Mouse (Mus musculus) thymus, postnatal 10 days (tissue): ENCODE data around the gene Maml1.

Experiments
- DNase-seq, 2 experiments: peaks; one replicate each; pipeline ENCODE4 v3.0.0; 2021; ENCODE audit warnings: low spot score in 2 of 2

The Maml1 gene

DNA sequence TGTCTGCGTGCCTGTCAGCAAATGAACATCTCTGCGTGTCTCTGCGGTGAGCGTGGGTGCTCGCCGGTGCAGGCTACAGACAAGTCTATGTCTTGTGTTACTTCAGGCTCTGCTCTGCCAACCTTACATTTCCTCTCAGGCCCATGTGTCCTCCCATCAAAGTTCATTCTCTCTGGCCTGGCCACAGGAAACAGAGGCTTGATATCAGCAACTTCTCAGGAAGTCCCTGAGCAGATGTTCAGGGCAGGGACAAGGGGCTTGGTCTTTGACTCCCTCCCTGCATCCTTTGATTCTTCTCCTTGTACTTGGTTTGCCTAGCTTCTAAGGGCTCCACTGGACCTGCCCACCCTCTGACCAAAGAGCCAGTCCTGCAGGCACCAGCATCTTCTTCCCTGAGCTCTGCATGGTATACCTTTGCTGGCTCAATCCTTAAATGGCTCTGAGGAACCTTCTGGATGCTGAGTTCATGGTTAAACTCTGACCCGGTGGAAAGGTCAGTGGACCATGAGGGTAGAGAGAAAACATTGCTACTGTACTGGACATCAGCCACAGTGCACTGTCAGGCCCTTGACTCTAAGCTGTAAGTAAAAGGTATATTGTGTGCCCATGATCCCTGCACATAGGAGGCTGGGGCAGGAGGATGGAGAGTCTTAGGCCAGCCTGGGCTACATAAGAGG is 51.7 kb downstream of the Maml1 start:
- DNase-seq, result no peak

DNA sequence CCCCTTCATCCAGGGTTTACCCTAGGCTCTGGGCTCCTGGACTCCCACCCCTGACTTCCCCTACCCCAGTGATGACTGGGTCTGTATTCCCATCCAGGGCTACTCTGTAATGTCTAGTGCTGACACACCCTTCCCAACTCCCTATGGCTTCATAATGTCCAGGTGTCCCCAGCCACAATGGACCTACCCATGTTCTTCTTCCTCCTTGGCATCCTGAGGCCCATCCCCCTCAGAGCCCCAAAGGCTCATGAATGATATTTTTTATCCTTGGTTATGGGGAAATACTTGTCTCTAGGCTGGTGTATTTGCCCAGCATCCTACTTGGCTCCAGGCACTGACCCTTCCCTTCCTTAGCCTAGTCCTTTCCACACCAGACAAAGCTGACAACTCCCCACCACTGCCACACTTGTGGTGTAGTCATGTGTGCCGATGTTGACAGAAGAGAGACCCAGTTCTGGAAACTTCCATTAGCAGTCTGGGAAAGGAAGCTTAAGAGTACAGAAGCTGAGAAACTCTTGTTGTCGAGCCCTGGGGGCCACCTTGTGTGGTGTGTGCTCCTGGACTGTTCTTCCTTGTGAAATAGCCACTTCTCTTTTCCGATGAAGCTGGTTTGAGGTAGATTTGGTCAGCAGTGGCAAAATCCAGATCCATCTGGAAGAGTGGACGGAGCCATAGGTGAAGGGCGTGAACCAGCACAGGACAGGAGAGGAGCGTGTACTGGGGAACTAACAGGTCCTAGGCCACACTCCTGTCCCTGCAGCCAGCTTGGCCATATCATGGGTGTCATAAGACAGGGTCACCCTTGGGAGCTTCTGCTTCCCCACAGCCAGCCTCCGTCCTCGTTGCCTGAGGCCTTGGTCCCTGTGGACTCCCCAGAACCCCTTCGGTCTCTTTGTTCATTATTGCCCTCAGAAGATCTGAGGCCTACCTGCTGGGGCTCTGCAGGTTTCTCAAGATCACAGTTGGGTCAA is 53.0 kb downstream of the Maml1 start:
- DNase-seq, result no peak

DNA sequence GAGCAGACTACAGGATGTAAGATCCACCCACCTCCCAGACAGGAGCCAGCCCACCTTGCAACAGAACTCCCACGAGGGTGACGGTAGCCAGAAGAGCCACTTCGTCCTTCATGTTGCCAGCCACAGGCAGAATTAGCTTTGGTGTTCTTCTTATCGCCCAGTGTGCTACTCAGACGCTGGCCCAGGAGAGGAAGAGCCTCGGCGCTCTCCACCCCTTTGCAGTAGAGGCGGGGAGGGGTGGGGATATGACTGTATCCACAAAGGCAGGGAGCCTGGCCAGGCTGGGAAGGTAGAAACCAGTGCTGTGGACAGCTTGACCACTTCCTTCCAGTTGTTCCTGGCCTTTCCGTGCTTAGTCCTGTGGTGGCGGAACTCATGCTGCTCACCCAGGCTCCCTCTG is 53.8 kb downstream of the Maml1 start, which contains the start of gene Ltc4s:
Gene Ltc4s, minus strand, starts transcription at position 293 of the 400 bp plus-strand sequence.
- DNase-seq, result no peak

DNA sequence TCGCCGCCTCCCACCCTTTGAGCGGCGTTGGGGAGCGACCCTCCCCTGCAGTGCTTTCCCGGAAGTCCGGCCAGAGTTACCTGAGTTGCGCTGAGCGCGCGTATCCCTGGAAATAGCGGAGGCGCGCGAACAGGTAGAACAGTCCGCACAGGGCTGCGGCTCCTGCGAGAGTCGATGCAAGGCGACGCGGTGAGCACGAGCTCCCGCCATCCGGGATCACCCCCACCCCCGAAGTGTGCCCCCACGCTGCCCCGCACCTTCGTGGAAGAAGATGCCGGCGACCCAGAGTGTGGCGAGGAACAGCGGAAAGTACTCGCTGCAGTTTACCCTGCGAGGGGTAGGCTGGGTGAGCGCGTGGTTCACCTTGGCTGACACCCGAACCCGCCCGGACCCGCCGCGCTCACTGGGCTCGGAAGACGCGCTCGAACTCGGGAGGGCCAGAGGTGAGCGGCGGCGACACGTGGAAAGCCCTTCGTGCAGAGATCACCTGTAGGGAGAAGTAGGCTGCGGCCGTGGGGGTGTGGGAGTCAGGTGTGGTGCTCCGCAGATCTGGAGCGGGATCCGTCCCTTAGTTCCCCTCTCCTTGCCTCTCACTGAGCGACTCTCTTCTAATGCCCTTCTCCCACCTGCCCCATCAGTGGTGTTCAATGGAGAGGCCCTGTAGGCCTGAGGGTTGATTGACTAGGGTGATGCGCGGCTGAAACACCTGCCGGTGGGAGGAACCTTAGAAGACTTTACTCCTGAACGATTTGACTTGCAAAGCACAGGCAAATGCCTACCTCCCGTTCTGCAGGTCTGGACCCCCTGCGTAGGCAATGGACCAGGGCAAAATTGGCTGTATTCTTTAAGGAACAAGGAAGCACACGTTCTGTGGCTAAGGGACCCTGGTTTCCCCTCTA is 54.9 kb downstream of the Maml1 start:
- peak in 1 of 2 experiments; percentile 24 for DNase-seq

DNA sequence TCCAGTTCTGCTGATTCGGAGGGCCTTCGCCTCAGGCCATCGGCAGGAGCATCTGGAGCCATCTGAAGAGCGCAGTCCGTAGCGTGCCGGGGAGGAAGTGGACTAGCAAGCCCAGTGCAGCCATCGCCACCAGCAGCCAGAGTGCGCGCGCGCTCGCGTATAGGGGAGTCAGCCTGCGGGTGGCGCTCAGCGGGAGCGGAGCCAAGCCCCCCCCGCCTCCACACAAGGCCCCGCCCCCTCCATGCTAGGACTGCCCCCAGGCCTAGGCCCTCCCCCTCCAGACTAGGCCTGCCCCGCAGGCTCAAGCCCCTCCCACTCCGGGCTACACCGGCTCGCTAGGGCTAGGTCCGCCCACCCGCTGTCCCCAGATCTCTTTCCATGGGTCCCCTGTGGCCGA is 55.6 kb downstream of the Maml1 start:
- peak; percentile 85 to 93 for DNase-seq

DNA sequence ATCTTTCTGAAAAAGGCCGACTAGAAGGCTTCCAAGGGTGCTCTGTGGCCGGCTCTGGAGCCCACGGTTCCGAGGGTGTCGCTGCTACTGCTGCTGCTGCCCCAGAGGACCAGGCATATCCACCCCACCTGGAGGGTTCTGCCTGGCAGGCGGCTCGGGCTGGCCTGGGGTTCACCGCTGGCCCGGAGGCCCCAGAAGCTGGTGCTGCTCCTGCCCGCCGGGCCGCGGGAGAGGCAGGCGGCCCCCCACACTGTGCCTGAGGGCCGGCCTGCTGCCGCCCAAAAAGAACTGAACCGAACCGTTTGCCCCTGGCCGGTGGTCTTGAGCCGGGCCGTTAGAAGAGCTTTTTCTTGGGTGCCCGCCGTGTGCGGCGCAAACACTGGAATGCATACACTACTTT is 57.5 kb downstream of the Maml1 start:
- no peak for DNase-seq

DNA sequence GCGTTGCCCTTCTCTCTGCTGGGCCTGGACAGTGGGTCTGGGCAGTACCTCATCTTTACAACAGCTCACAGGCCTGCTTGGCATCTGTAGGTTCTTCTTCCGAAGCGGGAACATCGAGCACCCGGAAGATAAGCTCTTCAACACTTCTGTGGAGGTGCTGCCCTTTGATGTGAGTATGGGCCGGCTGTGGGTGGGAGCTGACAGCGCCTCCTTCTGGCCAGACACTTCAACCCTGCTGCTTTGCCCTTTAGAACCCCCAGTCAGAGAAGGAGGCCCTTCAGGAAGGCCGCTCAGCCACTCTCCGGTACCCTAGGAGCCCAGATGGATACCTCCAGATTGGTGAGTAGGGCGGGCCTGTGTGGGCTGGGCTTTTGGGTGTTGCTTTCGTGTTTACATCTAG is 58.1 kb downstream of the Maml1 start:
- DNase-seq, result no peak

DNA sequence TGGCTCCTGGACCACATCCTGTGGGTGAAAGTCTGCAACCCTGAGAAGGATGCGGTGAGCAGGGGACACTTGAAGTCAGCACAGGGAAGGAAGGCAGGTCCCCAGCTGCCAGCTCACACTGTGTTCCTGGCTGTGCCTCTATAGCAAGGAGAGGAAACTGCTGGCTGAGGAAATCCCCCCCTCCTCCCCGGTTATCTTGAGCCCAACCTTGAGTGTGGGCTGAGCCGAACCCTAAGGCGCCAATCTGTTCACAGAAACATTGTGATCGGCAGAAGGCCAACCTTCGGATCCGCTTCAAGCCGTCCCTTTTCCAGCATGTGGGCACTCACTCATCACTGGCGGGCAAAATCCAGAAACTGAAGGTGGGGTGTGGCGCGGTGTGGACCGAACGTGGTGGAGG is 59.1 kb downstream of the Maml1 start:
- DNase-seq, result no peak

DNA sequence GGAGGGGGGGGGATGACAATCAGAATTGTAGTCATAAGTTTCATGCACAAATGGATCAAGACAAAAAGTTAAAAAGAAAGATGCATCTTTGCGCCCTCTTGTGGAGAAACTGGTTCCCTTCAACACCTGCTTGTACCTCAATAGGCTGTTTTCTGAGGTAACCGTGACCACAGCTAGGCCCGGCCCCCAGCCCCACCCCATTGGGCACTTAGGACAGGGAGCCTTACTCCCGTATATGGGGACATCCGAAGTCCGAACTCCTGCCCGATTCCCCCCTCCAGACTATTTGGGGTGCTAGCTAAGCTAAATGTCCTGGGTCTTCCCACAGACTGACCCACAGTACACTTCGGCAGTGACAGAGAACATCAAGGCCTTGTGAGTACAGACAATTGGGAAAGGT is 60.7 kb downstream of the Maml1 start:
- peak; percentile 31 to 66 for DNase-seq

DNA sequence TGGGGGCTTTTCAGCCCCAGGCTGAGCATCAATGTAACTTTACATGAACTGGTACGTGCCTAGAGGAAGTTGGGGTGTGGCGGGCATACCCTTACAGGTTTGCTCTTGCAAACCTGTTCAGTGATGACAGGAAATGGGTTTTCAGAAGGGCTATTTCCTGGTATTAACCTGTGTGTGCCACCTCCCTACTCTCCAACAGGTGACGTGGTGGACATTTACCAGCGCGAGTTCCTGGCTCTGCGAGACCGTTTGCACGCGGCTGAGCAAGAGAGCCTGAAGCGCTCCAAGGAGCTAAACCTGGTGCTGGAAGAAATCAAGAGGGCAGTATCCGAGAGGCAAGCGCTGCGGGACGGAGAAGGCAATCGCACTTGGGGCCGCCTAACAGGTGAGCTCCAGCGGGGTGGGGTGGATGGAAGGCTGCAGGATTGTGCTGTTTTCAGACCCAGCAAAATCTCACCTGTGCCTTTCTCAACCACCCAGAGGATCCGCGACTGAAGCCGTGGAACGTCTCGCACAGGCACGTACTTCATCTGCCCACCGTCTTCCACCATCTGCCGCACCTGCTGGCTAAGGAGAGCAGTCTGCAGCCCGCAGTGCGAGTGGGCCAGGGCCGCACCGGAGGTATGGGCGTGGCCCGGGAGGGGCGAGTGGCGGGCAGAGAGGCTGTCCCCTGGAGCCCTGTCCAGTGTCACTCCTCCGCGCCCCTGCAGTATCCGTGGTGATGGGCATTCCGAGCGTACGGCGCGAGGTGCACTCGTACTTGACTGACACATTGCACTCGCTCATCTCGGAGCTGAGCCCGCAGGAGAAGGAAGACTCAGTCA is 61.4 kb downstream of the Maml1 start:
- no peak for DNase-seq

DNA sequence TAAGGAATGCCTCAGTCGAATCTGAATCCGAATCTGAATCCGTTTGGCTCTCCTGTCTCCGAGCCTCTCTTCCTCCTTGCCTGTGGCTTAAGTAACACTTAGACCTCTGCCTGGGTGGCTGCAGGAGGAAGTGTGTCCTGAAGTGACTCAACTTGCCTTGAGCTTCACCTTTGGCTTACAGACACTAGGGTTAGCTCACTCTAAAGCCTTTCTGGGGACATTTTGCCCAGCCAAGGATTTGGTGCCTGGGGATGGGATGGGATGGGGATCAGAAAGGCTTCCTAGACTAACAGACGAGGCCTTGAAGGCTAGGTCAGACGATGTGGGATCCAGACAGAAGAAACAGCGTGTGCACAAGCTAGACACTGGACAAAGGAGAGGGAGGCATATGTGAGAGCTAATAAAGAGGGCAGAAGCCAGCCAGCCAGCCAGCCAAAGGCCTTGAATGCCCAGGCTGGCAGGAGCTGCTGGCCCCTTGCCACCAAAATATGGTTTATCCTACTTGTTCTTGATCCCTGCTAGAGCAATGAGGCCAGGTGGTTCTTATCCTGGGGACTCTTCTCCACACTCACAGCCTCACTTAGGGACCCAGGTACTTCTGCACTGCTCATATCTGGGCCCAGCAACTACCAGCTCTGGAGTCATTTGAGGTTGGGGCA is 62.7 kb downstream of the Maml1 start:
- no peak for DNase-seq

DNA sequence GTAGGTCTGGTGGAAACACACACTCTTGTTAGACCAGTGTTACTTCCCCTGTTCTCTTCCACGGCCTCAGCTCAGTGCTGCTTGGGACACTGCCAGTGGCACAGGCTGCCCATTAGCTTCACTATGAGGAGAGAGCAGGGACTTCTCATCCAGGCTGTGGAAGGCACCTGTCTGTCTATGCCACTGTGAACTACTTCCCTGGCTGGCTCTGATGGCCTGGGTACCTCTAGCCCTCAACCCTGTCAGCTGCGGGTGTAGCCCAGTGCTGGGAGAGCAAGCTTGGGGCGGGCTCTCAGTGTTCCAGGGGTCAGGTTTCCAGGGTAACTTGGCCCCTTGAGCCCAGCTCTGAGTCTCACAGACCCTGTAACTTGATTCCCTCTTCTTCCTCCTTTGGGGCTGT is 63.3 kb downstream of the Maml1 start:
- DNase-seq, result no peak

DNA sequence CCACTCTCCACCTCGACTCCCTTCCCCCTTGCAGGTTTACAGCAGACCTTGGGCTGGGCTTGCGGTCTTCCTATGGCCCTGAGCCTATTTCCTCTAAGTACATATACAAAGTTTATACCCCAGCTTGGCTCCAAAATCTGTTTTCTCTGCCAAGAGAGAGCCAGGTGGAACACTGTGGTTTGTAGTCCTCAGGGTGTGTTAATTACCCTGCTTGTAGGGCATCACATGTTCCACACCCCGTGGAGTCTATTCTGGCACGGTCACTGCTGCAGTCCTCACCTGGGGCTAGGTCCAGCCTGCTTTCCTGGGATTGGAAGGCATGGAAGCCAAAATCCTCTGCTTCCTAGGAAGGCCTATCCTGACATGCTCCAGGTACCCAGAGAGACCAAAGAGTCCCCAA is 64.4 kb downstream of the Maml1 start:
- no peak for DNase-seq

DNA sequence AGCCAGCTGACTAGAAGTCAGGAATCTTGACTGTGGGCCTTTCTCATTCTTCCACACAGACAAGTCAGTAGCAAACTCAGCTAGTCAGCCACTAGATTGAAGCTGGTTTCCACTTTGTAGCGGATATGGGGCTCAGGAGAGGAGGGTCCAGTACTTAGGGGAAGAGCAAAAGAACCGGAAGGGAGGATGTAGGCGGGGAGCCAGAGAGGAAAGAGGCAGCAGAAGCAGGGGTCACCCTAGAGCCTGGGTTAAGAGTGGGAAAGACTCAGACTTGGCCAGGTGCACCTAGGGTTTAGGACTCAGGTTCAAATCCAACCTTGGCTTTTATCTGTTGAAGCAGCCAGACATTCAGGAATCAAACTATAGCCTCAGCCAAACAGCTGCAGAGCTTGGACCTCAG is 64.9 kb downstream of the Maml1 start:
- no peak for DNase-seq

DNA sequence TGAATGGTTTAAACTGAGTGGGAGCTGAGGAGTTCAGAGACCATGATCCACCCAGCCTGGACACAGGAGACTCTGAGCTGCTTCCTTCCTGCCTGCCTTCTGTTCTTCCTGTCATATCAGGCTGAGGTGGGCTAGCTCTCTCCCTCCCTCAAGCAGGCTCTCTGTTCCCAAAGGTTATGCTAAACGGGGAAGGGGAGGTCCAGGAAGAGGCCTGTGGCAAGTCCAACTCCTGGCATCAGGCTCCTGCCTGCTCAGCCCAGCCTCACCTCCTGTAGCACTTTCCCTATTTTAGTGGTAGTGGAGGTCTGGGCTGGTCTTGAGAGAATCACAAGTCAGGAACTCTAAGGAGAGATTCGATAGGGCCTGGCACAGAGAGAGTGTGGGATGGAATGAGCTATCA is 65.7 kb downstream of the Maml1 start:
- DNase-seq, result no peak

DNA sequence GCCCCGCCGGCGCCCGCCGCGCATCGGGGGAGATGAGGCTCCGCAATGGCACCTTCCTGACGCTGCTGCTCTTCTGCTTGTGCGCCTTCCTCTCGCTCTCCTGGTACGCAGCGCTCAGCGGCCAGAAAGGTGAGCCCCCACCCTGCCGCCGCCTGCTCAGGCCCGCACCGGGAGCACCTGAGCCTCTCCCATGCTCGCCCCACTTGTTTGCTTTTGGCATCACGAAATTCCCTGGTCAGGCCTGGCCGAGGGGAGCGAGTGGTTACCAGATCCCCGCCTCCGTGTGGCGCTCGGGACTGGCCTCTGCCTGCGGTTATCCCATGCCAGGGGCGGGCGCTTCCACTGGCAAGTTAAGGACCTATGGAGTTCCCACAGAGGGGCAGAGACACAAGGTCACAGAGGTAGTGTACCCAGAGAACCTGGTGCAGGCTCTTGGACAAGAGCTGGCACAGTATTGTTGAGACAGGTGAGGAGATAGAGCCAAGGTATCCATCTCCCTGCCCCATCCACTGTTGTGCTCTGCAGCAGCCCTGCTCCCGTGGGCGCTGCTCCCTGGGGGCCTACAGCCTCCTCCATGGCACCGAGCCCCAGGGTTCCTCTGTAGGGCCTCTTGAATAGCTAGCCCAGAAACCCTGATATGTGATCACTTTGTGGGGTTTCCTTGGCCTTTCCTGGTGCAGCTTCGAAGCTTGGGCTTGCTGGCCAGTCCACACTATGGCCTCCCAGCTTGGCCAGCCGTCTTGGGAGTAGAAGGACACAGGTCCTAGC is 66.3 kb downstream of the Maml1 start:
- peak in 1 of 2 experiments; percentile 34 for DNase-seq

DNA sequence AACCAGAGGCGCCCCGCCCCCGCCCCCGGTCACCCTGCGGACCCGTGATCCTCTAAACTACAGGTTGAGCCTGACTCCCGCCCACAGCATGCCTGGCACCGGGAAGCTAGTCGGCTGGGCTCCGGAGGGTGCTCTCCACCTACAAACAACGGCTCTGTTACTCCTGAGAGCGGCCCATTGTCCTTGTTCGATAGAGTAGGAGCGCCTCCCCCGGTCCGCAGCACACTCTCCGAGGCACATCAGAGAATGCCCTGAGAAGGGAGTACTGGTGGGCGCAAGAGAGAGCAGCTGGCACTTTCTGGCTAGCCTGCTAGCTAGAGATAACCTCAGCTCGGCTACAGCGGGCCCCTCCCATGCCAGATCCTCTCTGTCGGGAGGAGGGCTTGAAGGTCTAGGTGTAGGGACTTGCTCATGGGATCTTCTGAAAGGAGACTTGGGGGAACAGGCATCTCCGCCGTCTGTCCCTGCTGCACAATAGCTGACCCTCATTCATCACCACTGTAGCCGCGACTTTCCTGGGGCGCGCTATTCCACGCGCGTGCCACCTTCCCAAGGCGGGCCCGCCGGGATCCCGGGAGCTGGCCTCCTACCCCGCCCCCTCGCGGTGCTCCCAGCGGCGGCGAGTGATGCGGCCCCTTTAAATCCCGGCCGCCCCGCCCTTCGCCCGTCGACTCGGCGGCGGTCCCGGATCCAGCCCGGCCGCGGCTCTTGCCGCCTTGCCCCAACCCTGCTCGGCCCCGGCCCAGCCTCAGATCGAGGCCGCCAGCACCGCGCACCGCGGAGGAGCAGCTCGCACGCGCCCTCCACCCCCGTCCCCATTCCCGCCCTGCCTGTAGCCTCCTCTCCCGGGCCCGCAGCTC is 67.2 kb downstream of the Maml1 start:
- peak; percentile 33 to 46 for DNase-seq

DNA sequence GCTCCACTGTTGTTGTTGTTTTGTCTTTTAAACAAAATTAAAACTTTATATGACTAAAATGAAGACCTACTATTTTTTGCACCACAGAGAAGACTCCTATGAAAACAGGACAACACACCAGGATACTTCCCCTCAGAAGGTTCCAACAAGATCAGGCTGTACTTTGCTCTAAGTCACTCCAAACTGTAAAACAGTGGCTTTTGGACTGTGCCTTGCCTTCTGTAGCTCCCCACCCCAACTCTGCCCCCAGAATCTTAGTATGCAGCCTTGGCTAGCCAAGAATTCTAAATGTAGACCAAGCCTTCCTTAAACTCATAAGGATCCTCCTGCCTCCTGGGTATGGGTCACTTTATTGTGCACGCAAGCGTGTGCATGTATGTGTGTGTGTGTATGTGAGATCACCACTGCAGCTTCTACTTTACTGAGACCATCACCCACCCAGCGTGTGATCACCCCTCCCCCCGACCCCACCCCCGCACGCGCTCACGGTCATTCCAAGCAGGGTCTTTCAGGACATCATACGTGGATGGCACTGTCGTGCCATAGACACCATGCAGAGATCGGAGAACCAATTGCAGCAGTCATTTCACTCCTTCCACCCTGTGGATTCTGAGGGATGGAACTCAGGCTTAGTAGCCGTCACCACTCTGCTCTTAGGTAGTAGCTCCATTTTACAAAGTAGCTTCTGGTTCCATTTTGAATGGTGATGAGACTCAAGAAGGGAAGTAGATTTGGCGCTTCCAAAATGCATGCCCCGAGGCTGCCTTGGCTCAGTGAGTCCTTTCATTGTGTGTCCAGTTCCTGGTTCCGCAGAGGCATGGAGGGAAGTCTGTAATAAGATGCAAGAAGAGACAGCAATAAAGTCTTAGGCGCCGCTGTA is 68.1 kb downstream of the Maml1 start:
- DNase-seq, result no peak
